Mouse (Mus musculus): ENCODE measurements at regions not wholly inside any gene's neighbourhood (a gene's known extent, or its start where the extent isn't known, plus 50 kb on each side); places are given as distances from the start of the nearest gene placed in this dataset.
A peak's percentile ranks its signal among the peaks of the same experiment; 100 is the strongest.

GRCm38 (mm10) chr3:118418981-118419380 is 142.9 kb upstream of the Dpyd start:
- DNase-seq (ENCODE audit: low spot score in 2 of 2), result no peak

- DNase-seq (ENCODE audit: low spot score in 2 of 2), result no peak
These were observed 140.2 kb upstream of the Dpyd start for GRCm38 (mm10) chr3:118421701-118422100.

- peak; percentile 51 to 65 for DNase-seq (ENCODE audit: low spot score in 2 of 2)
These were observed 136.2 kb upstream of the Dpyd start for GRCm38 (mm10) chr3:118425748-118426147.

GRCm38 (mm10) chr3:118428523-118428922 is 133.4 kb upstream of the Dpyd start:
- DNase-seq (ENCODE audit: low spot score in 2 of 2), result peak; percentile 59 to 81

- DNase-seq (ENCODE audit: low spot score in 2 of 2), result peak; percentile 30 to 61
These were observed 131.9 kb upstream of the Dpyd start for GRCm38 (mm10) chr3:118429825-118430630.

GRCm38 (mm10) chr3:118430631-118430906 is 131.4 kb upstream of the Dpyd start:
- no peak for DNase-seq (ENCODE audit: low spot score in 2 of 2)

- peak; percentile 37 to 65 for DNase-seq (ENCODE audit: low spot score in 2 of 2)
These were observed 130.8 kb upstream of the Dpyd start for GRCm38 (mm10) chr3:118431031-118431723.

GRCm38 (mm10) chr3:118433441-118434021 is 128.4 kb upstream of the Dpyd start:
- DNase-seq (ENCODE audit: low spot score in 2 of 2), result peak in 1 of 2 experiments; percentile 15

GRCm38 (mm10) chr3:118434311-118434710 is 127.6 kb upstream of the Dpyd start:
- no peak for DNase-seq (ENCODE audit: low spot score in 2 of 2)

GRCm38 (mm10) chr3:118434847-118435246 is 127.1 kb upstream of the Dpyd start:
- DNase-seq (ENCODE audit: low spot score in 2 of 2), result no peak

GRCm38 (mm10) chr3:118435248-118435647 is 126.7 kb upstream of the Dpyd start:
- no peak for DNase-seq (ENCODE audit: low spot score in 2 of 2)

- DNase-seq (ENCODE audit: low spot score in 2 of 2), result no peak
These were observed 118.1 kb upstream of the Dpyd start for GRCm38 (mm10) chr3:118443742-118444332.

- no peak for DNase-seq (ENCODE audit: low spot score in 2 of 2)
These were observed 116.6 kb upstream of the Dpyd start for GRCm38 (mm10) chr3:118445360-118445759.

- DNase-seq (ENCODE audit: low spot score in 2 of 2), result no peak
These were observed 102.3 kb upstream of the Dpyd start for GRCm38 (mm10) chr3:118459636-118460035.

- DNase-seq (ENCODE audit: low spot score in 2 of 2), result no peak
These were observed 96.3 kb upstream of the Dpyd start for GRCm38 (mm10) chr3:118465611-118466010.

- no peak for DNase-seq (ENCODE audit: low spot score in 2 of 2)
These were observed 89.6 kb upstream of the Dpyd start for GRCm38 (mm10) chr3:118472215-118472799.

GRCm38 (mm10) chr3:118478065-118478464 is 83.9 kb upstream of the Dpyd start:
- no peak for DNase-seq (ENCODE audit: low spot score in 2 of 2)

- no peak for DNase-seq (ENCODE audit: low spot score in 2 of 2)
These were observed 81.2 kb upstream of the Dpyd start for GRCm38 (mm10) chr3:118480515-118481248.

- no peak for DNase-seq (ENCODE audit: low spot score in 2 of 2)
These were observed 76.0 kb upstream of the Dpyd start for GRCm38 (mm10) chr3:118485966-118486365.

- DNase-seq (ENCODE audit: low spot score in 2 of 2), result no peak
These were observed 74.5 kb upstream of the Dpyd start for GRCm38 (mm10) chr3:118487408-118487807.

GRCm38 (mm10) chr3:118491101-118491500 is 70.8 kb upstream of the Dpyd start:
- no peak for DNase-seq (ENCODE audit: low spot score in 2 of 2)

Data from cerebellum, postnatal 4 days (tissue).